Comparison of ENCODE assay signal across 19 mouse cellular contexts in genomic region chr9:93880112-93880511, GRCm38 (mm10).
"Had no signal": no experiment of that assay in that cellular context is flagged by ENCODE, and none has a peak within 500 bp of the region (broad histone marks: within the 10 kb centered on the region; RNA-seq: fewer than 3 reads in every experiment).

No protein-coding gene starts in this region.

- H3K36me3 ChIP-seq: intestine, embryonic 15.5 days; limb, embryonic 12.5 days; liver, embryonic 13.5 days; lung, embryonic 15.5 days; midbrain, embryonic 12.5 days; stomach, embryonic 15.5 days had no signal

- ATAC-seq: intestine, embryonic 15.5 days; liver, postnatal 0 days; midbrain, embryonic 16.5 days had no signal

- H3K9ac ChIP-seq: intestine, embryonic 15.5 days; limb, embryonic 12.5 days; liver, embryonic 13.5 days; liver, postnatal 0 days; lung, embryonic 15.5 days; midbrain, embryonic 12.5 days; stomach, embryonic 15.5 days had no signal

- H3K4me3 ChIP-seq: intestine, embryonic 15.5 days; layer of hippocampus, adult 2 months; limb, embryonic 12.5 days; liver, embryonic 13.5 days; lung, embryonic 15.5 days; megakaryocyte, embryonic 14.5 days; midbrain, embryonic 12.5 days; stomach, embryonic 15.5 days had no signal

- H3K9me3 ChIP-seq: intestine, embryonic 15.5 days; limb, embryonic 12.5 days; liver, embryonic 13.5 days; lung, embryonic 15.5 days; megakaryocyte, embryonic 14.5 days; midbrain, embryonic 12.5 days; stomach, embryonic 15.5 days had no signal

- H3K4me1 ChIP-seq: intestine, embryonic 15.5 days; limb, embryonic 12.5 days; liver, embryonic 13.5 days; lung, embryonic 15.5 days; megakaryocyte, embryonic 14.5 days; midbrain, embryonic 12.5 days; stomach, embryonic 15.5 days had no signal

- H3K27me3 ChIP-seq: intestine, embryonic 15.5 days; limb, embryonic 12.5 days; liver, embryonic 13.5 days; lung, embryonic 15.5 days; megakaryocyte, embryonic 14.5 days; midbrain, embryonic 12.5 days; stomach, embryonic 15.5 days had no signal

- H3K27ac ChIP-seq: intestine, embryonic 15.5 days; layer of hippocampus, adult 2 months; limb, embryonic 12.5 days; liver, embryonic 13.5 days; lung, embryonic 15.5 days; macrophage; midbrain, embryonic 12.5 days; stomach, embryonic 15.5 days had no signal

- DNase-seq: kidney, adult 9 months; kidney, postnatal 4 days; liver; liver, embryonic 13.5 days; liver, postnatal 0 days; lung, postnatal 14 days; right cerebral cortex, postnatal 4 days; spleen, adult 18-20 months; thymus, adult 2 months; thymus, postnatal 25 days had no signal

- H3K4me2 ChIP-seq: intestine, embryonic 15.5 days; limb, embryonic 12.5 days; liver, embryonic 13.5 days; lung, embryonic 15.5 days; midbrain, embryonic 12.5 days; stomach, embryonic 15.5 days had no signal
